Mouse (Mus musculus): ENCODE data around the gene Zdhhc19.

DNA sequence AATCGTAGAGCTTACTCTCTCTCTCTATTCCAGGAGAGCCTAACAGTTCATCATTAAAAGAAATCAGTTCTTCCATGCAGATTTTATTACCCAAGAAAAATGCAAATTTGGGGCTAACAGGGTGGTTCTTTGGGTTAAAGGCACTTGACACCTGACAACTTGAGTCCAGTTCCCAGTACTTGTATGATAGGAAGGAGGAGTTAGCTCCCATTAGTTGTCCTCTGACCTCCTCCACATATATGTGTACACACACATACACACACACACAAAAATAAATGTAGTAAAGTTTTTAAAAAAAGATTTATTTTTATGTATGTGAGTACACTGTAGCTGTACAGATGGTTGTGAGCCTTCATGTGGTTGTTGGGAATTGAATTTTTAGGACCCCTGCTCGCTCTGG, 45.9 kb upstream of the Zdhhc19 start:
- TF ChIP-seq GATA1 (IDR thresholded peaks at IDR 0.05; ENCODE audit: low read length) = no peak
- TF ChIP-seq TAL1 (IDR thresholded peaks at IDR 0.05; ENCODE audit: low read length) = no peak

Data from erythroblast, embryonic 14.5 days (primary cell).